Mouse (Mus musculus): ENCODE measurements around the gene Fgfbp3. TPM values are rescaled to one million over a fixed set of nuclear protein-coding genes. Genes with fewer than 3 reads are reported as not detected.
"Not testable (repeated sequence)": the region's sequence is repeated elsewhere in the genome, so short reads cannot be mapped to it uniquely, and the experiment has no call there.

The Fgfbp3 gene
- 3.5 and 3.8 TPM in 2 replicates for polyA plus RNA-seq (2014; fragmentation: Nextera tagmentation; extraction: Ambion mirVana)

GRCm38 (mm10) chr19:36919466-36919865 lies at the start of gene Fgfbp3:
Gene Fgfbp3, minus strand, starts transcription at chr19:36919615.
- Histone ChIP-seq H3K9ac (ENCODE audit: low read length) (peak within 1 kb of the TSS; percentile 81), H3K36me3 (ENCODE audit: control insufficient read depth, insufficient read depth, low read length) (no peaks in the 10 kb centered on the region), H3K4me1 (replicated peaks; ENCODE audit: control insufficient read depth, insufficient read depth, low read length) (no peaks in the 10 kb centered on the region), H3K27me3 (replicated peaks; ENCODE audit: control insufficient read depth, insufficient read depth, low read length) (no peaks in the 10 kb centered on the region), H3K4me3 (ENCODE audit: low read depth, low read length) (peak within 1 kb of the TSS; percentile 76), H3K4me2 (ENCODE audit: low read length) (peak within 1 kb of the TSS; percentile 60), H3K27ac (ENCODE audit: low read depth) (peak within 1 kb of the TSS; percentile 85), H3K9me3 (ENCODE audit: control insufficient read depth, low read length) (no peaks in the 10 kb centered on the region)
- WGBS = 10% methylated on average over 12 of the region's 12 CpGs
- ATAC-seq (replicated peaks; ENCODE audit: low FRiP score, low TSS enrichment, low read depth) = 0 out of 2 replicates have a peak, but pooled peaks have one; percentile 9
- no peak for DNase-seq (ENCODE audit: low spot score)

DNA sequence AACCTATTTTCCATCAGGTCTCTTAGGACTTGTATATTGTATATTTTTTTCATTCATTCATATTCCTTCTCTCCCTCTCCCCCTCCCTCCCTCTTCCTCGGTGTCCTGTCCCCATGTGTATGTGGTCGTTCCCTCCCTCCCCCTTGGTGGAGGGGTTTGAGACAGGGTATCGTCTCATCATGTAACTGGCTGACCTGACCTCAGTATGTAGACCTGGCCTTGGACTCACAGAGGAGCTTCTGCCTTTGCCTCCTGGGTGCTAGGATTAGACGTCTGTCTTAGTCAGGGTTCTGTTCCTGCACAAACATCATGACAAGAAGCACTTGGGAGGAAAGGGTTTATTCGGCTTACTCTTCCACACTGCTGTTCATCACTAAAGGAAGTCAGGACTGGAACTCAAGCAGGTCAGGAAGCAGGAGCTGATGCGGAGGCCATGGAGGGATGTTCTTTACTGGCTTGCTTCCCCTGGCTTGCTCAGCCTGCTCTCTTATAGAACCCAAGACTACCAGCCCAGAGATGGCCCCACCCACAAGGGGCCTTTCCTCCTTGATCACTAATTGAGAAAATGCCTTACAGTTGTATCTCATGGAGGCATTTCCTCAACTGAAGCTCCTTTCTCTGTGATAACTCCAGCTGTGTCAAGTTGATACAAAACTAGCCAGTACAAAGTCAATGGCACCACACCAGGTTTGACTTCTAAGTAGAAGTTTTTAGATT lies 43.3 kb upstream of the Fgfbp3 start:
- peaks cover 61% of the 10 kb centered on the region for H3K36me3 ChIP-seq (ENCODE audit: control insufficient read depth, insufficient read depth, low read length)
- not testable (repeated sequence) for H3K27ac ChIP-seq (ENCODE audit: low read depth); DNase-seq (ENCODE audit: low spot score); H3K4me1 ChIP-seq (replicated peaks; ENCODE audit: control insufficient read depth, insufficient read depth, low read length); H3K4me3 ChIP-seq (ENCODE audit: low read depth, low read length); H3K9ac ChIP-seq (ENCODE audit: low read length); H3K27me3 ChIP-seq (replicated peaks; ENCODE audit: control insufficient read depth, insufficient read depth, low read length); ATAC-seq (replicated peaks; ENCODE audit: low FRiP score, low TSS enrichment, low read depth); H3K9me3 ChIP-seq (ENCODE audit: control insufficient read depth, low read length); H3K4me2 ChIP-seq (ENCODE audit: low read length)
- WGBS = 78% methylated on average over 6 of the region's 6 CpGs

- Histone ChIP-seq H3K27ac (ENCODE audit: low read depth) (no peak overlapping the region), H3K9ac (ENCODE audit: low read length) (no peak overlapping the region), H3K27me3 (replicated peaks; ENCODE audit: control insufficient read depth, insufficient read depth, low read length) (no peaks in the 10 kb centered on the region), H3K9me3 (ENCODE audit: control insufficient read depth, low read length) (no peaks in the 10 kb centered on the region), H3K4me3 (ENCODE audit: low read depth, low read length) (no peak overlapping the region), H3K36me3 (ENCODE audit: control insufficient read depth, insufficient read depth, low read length) (peaks cover 61% of the 10 kb centered on the region), H3K4me2 (ENCODE audit: low read length) (no peak overlapping the region), H3K4me1 (replicated peaks; ENCODE audit: control insufficient read depth, insufficient read depth, low read length) (no peaks in the 10 kb centered on the region)
- no peak for DNase-seq (ENCODE audit: low spot score)
- WGBS = 89% methylated on average over 1 of the region's 1 CpGs
- ATAC-seq (replicated peaks; ENCODE audit: low FRiP score, low TSS enrichment, low read depth) = no peak
Measured at GRCm38 (mm10) chr19:36961320-36961719, 41.9 kb upstream of the Fgfbp3 start.

DNA sequence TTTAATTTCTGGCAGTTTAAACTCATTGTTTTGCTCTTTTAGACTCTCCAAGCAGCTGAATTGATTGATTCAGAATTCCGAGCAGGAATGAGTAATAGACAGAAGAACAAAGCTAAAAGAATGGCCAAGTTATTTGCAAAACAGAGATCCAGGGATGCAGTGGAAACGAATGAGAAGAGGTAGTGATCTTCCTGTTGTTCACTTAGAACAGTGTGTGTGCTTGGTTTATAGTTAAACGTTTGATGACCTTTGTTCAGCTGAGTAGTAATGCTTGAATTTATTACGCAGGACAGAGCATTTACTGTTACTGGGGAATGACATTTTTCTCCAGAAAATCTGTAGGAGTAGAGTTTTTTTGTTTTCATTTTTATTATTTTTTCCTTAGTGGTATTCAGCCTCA lies 38.9 kb upstream of the Fgfbp3 start:
- Histone ChIP-seq H3K4me3 (ENCODE audit: low read depth, low read length) (no peak overlapping the region), H3K9me3 (ENCODE audit: control insufficient read depth, low read length) (no peaks in the 10 kb centered on the region), H3K9ac (ENCODE audit: low read length) (no peak overlapping the region), H3K4me1 (replicated peaks; ENCODE audit: control insufficient read depth, insufficient read depth, low read length) (no peaks in the 10 kb centered on the region), H3K27ac (ENCODE audit: low read depth) (no peak overlapping the region), H3K36me3 (ENCODE audit: control insufficient read depth, insufficient read depth, low read length) (peaks cover 39% of the 10 kb centered on the region), H3K4me2 (ENCODE audit: low read length) (no peak overlapping the region), H3K27me3 (replicated peaks; ENCODE audit: control insufficient read depth, insufficient read depth, low read length) (no peaks in the 10 kb centered on the region)
- DNase-seq (ENCODE audit: low spot score) (no peak), ATAC-seq (replicated peaks; ENCODE audit: low FRiP score, low TSS enrichment, low read depth) (no peak)
- WGBS = 78% methylated on average over 4 of the region's 4 CpGs

GRCm38 (mm10) chr19:36953637-36954206 lies 34.3 kb upstream of the Fgfbp3 start:
- Histone ChIP-seq H3K27me3 (replicated peaks; ENCODE audit: control insufficient read depth, insufficient read depth, low read length) (no peaks in the 10 kb centered on the region), H3K9ac (ENCODE audit: low read length) (no peak overlapping the region), H3K4me3 (ENCODE audit: low read depth, low read length) (no peak overlapping the region), H3K36me3 (ENCODE audit: control insufficient read depth, insufficient read depth, low read length) (peaks cover 20% of the 10 kb centered on the region), H3K4me2 (ENCODE audit: low read length) (no peak overlapping the region), H3K9me3 (ENCODE audit: control insufficient read depth, low read length) (no peaks in the 10 kb centered on the region), H3K4me1 (replicated peaks; ENCODE audit: control insufficient read depth, insufficient read depth, low read length) (no peaks in the 10 kb centered on the region), H3K27ac (ENCODE audit: low read depth) (no peak overlapping the region)
- 71% methylated on average over 4 of the region's 4 CpGs for WGBS
- DNase-seq (ENCODE audit: low spot score) (no peak), ATAC-seq (replicated peaks; ENCODE audit: low FRiP score, low TSS enrichment, low read depth) (no peak)

DNA sequence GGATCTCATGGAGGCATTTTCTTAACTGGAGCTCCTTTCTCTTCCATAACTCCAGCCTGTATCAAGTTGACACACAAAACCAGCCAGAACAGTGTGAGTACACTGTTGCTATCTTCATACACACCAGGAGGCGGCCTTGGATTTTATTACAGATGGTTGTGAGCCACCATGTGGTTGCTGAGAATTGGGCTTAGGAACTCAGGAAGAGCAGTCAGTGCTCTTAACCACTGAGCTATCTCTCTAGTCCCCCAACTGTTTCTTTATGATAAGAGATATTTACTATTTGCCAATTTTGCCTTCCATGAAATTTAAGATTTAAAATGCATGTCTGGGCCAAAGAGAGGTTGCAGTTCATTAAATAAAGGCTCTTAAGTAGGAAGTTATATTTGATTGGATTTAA lies 20.6 kb upstream of the Fgfbp3 start:
- Histone ChIP-seq H3K27me3 (replicated peaks; ENCODE audit: control insufficient read depth, insufficient read depth, low read length) (no peaks in the 10 kb centered on the region), H3K27ac (ENCODE audit: low read depth) (no peak overlapping the region), H3K4me2 (ENCODE audit: low read length) (no peak overlapping the region), H3K4me1 (replicated peaks; ENCODE audit: control insufficient read depth, insufficient read depth, low read length) (no peaks in the 10 kb centered on the region), H3K4me3 (ENCODE audit: low read depth, low read length) (no peak overlapping the region), H3K9ac (ENCODE audit: low read length) (no peak overlapping the region), H3K9me3 (ENCODE audit: control insufficient read depth, low read length) (no peaks in the 10 kb centered on the region), H3K36me3 (ENCODE audit: control insufficient read depth, insufficient read depth, low read length) (0 out of 2 replicates have a peak, but pooled peaks cover 4% of the 10 kb centered on the region)
- 84% methylated on average over 1 of the region's 1 CpGs for WGBS
- DNase-seq (ENCODE audit: low spot score) (no peak), ATAC-seq (replicated peaks; ENCODE audit: low FRiP score, low TSS enrichment, low read depth) (no peak)

GRCm38 (mm10) chr19:36938008-36938407 lies 18.6 kb upstream of the Fgfbp3 start:
- H3K4me3 ChIP-seq (ENCODE audit: low read depth, low read length) = no peak overlapping the region
- no peak overlapping the region for H3K4me2 ChIP-seq (ENCODE audit: low read length)
- H3K9me3 ChIP-seq (ENCODE audit: control insufficient read depth, low read length) = no peaks in the 10 kb centered on the region
- no peaks in the 10 kb centered on the region for H3K27me3 ChIP-seq (replicated peaks; ENCODE audit: control insufficient read depth, insufficient read depth, low read length)
- no peak for ATAC-seq (replicated peaks; ENCODE audit: low FRiP score, low TSS enrichment, low read depth)
- no peak overlapping the region for H3K27ac ChIP-seq (ENCODE audit: low read depth)
- DNase-seq (ENCODE audit: low spot score) = no peak
- H3K4me1 ChIP-seq (replicated peaks; ENCODE audit: control insufficient read depth, insufficient read depth, low read length) = no peaks in the 10 kb centered on the region
- H3K9ac ChIP-seq (ENCODE audit: low read length) = no peak overlapping the region
- no peaks in the 10 kb centered on the region for H3K36me3 ChIP-seq (ENCODE audit: control insufficient read depth, insufficient read depth, low read length)

DNA sequence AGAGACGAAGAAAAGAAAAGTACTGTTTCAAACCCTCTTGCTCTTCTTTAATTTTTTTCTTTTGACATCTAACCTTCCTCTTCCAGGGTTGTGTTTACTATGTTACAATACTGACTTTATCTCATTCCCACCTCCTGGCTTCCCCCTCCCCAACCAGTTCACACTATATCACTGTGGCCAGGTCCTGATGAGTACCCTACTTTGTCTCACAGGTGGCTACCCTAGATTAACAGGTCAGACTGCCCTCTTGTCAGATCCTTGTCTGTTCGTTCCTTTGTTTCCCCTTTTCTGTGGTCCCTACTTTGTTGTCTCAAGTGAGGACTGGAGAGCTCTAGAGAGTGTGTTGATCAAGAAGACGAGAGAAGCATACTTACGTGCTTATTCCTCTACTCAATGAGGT lies 16.9 kb upstream of the Fgfbp3 start:
- no peaks in the 10 kb centered on the region for H3K27me3 ChIP-seq (replicated peaks; ENCODE audit: control insufficient read depth, insufficient read depth, low read length)
- DNase-seq (ENCODE audit: low spot score) (no peak), ATAC-seq (replicated peaks; ENCODE audit: low FRiP score, low TSS enrichment, low read depth) (no peak)
- no peaks in the 10 kb centered on the region for H3K4me1 ChIP-seq (replicated peaks; ENCODE audit: control insufficient read depth, insufficient read depth, low read length)
- 86% methylated on average over 4 of the region's 4 CpGs for WGBS
- H3K4me2 ChIP-seq (ENCODE audit: low read length) = no peak overlapping the region
- no peak overlapping the region for H3K9ac ChIP-seq (ENCODE audit: low read length)
- no peaks in the 10 kb centered on the region for H3K9me3 ChIP-seq (ENCODE audit: control insufficient read depth, low read length)
- no peak overlapping the region for H3K4me3 ChIP-seq (ENCODE audit: low read depth, low read length)
- H3K27ac ChIP-seq (ENCODE audit: low read depth) = no peak overlapping the region
- H3K36me3 ChIP-seq (ENCODE audit: control insufficient read depth, insufficient read depth, low read length) = no peaks in the 10 kb centered on the region

DNA sequence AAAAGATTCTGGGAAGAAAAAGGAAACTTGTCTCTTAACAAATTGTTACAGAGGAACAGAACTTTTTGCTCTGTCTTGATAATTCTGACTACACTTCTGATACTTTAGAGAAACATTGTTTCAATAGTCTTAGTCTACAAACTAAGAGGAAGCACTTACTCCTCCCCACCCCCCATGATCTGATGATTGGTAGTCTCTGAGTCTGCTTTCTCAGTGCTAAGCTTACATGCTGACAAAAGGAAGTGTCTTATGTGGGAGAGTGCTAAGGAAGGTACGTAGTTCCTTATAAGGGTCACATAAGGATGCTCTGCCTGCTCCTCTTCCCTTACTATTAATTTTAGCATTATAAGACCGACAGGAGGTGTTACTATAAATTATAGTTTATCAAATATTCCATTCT lies 13.2 kb upstream of the Fgfbp3 start:
- no peaks in the 10 kb centered on the region for H3K27me3 ChIP-seq (replicated peaks; ENCODE audit: control insufficient read depth, insufficient read depth, low read length)
- 86% methylated on average over 2 of the region's 2 CpGs for WGBS
- DNase-seq (ENCODE audit: low spot score) (no peak), ATAC-seq (replicated peaks; ENCODE audit: low FRiP score, low TSS enrichment, low read depth) (no peak)
- H3K27ac ChIP-seq (ENCODE audit: low read depth) = no peak overlapping the region
- H3K36me3 ChIP-seq (ENCODE audit: control insufficient read depth, insufficient read depth, low read length) = no peaks in the 10 kb centered on the region
- H3K4me1 ChIP-seq (replicated peaks; ENCODE audit: control insufficient read depth, insufficient read depth, low read length) = peaks cover under 1% of the 10 kb centered on the region
- H3K9me3 ChIP-seq (ENCODE audit: control insufficient read depth, low read length) = no peaks in the 10 kb centered on the region
- H3K4me2 ChIP-seq (ENCODE audit: low read length) = no peak overlapping the region
- H3K9ac ChIP-seq (ENCODE audit: low read length) = no peak overlapping the region
- no peak overlapping the region for H3K4me3 ChIP-seq (ENCODE audit: low read depth, low read length)
